Mouse (Mus musculus) layer of hippocampus, adult 11-12 months (tissue): ENCODE results near the gene Zbtb3.
"Not testable (repeated sequence)": the region's sequence is repeated elsewhere in the genome, so short reads cannot be mapped to it uniquely, and the experiment has no call there.

Source experiments
- DNase-seq: peaks from one replicate; pipeline ENCODE4 v3.0.0; 2022; ENCODE audit warnings: low spot score

The Zbtb3 gene

DNA sequence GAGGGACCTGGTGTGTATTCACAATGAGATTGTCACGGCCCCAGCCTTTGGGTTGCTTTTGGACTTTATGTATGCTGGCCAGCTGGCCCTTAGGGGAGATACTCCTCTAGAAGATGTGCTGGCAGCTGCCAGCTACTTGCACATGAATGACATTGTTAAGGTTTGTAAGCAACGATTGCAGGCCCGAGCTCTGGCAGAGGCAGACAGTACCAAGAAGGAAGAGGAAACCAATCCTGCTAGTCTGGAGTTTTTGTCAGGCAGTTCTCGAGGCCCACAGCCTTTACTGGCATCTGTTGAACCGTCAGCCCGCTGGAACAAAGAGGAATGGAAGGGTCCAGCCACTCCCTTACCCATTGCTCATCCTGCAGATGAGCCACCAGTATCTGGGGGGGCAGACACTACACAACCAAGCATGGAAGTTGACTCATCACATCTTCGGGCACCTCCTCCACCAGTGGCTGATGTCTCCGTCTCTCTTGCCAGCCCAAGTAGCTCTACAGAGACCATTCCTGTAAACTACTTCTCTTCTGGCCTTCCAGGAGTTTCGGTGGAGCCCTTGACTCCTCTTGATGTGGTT, 937 bp downstream of the Zbtb3 start:
- DNase-seq: no peak

GRCm38 (mm10) chr19:8803879-8804660, 1.7 kb downstream of the Zbtb3 start:
- no peak for DNase-seq

DNA sequence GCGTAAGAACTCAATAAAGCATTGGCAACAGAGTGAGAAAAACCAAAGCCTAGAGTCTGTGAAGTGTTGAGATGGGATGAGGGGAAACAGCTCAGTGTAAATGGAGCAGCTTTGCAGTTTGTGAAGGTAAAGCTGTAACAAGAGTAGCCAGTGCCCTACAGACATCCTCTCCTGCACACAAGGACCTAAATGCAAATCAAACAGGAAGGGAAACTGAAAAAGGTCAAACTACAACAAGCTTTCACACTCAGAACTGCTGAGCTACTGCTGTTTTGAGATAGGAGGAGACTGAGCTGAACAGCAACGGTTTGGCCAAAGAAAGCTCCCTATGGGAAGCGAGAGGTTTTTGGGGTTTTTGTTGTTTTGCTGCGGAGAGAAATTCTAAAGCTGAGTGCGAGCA, 4.5 kb downstream of the Zbtb3 start:
- DNase-seq: no peak

DNA sequence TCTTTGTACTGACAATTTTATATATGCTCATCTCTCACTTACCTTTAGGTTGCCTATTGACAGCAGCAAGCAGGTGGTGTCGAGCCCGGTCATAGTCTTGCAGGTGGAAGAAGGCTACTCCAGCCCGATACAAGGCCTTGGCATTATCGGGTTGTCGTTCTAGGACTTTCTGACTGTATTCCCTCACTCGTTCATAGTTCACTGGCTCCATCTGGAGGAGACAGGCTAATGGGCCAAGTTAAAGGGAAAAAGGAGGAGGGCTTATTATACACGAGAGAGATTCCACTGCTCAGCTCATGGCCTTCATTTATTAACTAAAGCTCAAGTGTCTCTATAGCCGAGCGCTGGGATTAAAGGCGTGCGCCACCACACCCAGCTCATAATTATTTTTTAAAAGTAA, 13.5 kb downstream of the Zbtb3 start:
- DNase-seq: no peak

GRCm38 (mm10) chr19:8817001-8817400, 14.6 kb downstream of the Zbtb3 start:
- no peak for DNase-seq

DNA sequence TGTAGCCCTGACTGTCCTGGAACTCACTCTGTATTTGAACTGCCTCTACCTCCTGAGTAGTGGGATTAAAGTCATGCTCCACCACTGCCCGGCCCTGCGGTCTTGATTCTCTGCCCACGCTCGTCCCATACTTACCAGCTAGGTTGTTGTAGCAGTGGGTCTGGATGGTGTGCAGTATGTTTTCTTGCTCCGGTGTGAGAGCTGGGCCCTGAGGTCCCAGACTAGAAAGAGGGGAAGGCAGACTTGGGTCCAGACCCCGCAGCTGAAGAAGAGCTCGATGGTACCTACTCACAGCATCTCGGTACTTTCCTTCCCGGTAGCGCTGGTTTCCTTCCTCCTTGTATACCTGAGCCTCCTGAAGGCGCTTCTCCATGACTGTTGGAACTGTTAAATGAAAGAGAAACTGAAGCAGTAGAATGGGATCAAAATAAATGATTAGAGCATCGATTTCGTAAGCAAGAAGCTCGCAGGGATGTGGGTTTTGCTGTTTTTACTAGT, 16.0 kb downstream of the Zbtb3 start:
- no peak for DNase-seq

DNA sequence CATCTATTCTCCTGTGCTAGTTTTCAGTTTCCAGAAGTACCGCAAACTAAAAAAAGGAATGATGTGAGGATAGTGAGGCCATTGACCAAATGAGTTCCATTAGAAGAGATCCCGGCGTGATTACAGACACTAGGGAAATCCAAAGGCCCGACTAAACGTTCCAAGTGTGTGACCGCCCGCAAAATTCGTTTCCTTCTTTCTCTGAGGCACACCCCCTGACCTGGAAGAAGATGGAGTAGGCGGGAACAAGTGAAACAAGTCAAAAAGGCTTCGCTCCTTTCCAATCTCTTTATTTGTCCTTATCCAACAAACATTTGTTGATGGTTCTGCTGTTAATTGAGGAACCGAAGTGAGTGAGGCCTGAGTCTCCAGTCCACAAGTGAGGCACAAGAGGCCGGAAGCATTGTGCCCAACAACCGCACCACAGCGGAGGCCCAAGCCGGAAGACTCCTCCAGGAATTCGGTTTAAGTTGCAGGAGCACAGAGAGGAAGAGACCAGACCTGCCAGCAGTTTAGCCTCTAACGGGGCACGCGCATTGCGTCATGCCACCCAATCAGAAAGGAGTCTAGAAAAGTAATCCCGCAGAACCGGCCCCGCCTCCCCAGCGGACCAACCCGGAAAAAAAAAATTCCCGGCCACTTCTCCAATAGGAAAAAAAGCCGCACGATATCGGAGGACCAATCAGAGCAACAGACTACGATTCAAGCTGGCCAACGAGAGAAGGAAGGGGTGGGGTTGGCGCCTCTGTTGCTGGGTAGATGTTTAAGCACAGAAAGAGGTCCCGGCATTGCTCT, 16.6 kb downstream of the Zbtb3 start, which contains the start of gene Ttc9c:
Ttc9c (minus strand) TSS at position 533 of the 795 bp plus-strand sequence.
- peak; percentile 98 for DNase-seq

- peak; percentile 98 for DNase-seq
Observed at GRCm38 (mm10) chr19:8819596-8820423, 17.5 kb downstream of the Zbtb3 start, which contains the start of gene Hnrnpul2. Hnrnpul2 (plus strand) TSS chr19:8820010.

- DNase-seq: peak; percentile 36
Observed at GRCm38 (mm10) chr19:8820424-8820956, 18.1 kb downstream of the Zbtb3 start.

GRCm38 (mm10) chr19:8821146-8821545, 18.8 kb downstream of the Zbtb3 start:
- DNase-seq: no peak

DNA sequence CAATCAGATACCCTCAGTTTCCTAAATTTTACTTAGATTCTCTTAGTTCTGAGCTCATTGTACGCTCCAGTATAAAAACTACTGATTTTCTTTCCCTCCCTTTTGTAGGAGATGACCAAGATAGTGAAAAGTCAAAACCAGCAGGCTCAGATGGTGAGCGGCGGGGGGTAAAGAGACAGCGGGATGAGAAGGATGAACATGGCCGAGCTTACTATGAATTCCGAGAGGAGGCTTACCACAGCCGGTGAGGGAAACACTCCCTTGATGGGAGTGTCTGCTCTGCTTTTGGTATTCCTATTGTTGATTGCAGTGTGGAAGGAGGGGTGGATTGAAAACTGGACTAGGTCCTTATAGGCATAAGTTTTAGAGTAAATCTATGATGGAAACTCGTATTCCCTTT, 20.3 kb downstream of the Zbtb3 start:
- no peak for DNase-seq

DNA sequence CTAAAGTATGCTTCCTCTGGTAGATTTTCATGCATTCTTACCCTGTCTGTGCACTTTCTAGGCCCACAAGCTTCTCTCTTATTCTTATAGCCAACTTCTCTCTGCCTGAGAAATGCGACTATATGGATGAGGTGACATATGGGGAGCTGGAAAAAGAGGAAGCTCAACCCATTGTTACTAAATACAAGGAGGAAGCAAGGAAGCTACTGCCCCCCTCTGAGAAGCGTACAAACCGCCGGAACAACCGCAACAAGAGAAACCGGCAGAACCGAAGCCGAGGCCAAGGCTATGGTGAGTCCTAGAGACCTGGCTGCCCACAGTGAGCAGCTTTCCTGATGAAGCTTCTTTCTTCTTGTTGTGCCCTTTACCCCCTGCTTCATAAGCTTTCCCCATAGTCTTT, 27.3 kb downstream of the Zbtb3 start, which contains the start of gene AC129217.1:
AC129217.1 (plus strand) TSS at position 114 of the 400 bp plus-strand sequence.
- no peak for DNase-seq

GRCm38 (mm10) chr19:8830664-8831063, 28.3 kb downstream of the Zbtb3 start:
- no peak for DNase-seq

DNA sequence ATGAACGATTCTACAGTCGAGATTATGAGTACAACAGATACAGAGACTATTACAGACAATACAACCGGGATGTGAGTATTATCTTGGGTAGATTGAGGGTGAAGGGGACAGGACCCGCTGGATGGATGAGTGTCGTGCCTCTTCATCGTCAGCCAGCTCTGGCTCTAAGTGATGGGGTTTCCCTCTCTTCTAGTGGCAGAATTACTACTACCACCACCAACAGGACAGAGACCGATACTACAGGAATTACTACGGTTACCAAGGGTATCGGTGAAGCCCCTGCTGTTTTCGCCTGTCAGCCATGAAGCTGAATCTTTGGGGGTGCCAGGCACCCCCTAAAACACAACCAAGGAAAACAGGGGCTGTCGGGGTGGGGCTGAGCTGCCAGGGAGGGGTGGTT, 28.9 kb downstream of the Zbtb3 start:
- DNase-seq: no peak

DNA sequence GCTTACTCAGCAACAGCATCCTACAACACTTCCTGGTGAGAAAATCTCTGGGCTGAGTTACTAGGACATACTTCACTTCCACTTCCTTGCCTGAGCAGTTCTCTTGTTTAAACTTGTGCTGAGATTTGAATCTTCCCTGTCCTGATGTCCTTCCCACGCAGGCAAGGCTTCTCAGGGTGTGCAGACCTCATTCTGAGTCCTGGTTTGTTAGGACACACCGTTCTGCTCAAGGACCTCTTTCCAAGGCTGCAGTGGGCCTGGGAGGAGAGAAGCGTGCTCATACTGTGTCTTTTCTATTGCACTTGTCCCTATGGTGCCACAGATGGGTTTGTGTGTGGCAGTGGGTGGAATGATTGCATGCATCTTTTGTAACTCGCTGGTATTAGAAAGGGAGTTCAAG, 30.6 kb downstream of the Zbtb3 start:
- DNase-seq: no peak

DNA sequence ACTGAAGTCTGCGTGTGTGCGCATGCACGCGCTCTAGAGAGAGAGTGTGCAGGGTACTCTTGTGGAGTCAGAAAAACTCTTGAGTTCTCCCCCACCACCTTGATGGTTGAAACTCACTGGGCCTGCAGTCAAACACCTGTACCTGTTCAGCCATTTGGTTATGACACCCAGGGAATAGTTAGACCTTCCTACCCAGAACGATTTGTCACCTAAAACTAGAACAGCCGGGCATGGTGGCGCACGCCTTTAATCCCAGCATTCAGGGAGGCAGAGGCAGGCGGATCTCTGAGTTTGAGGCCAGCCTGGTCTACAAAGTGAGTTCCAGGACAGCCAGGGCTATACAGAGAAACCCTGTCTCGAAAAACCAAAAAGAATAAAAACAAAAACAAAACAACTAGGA, 34.0 kb downstream of the Zbtb3 start:
- DNase-seq: not testable (repeated sequence)

- peak; percentile 91 for DNase-seq
Observed at GRCm38 (mm10) chr19:8837251-8837791, 35.0 kb downstream of the Zbtb3 start, which contains the start of gene Bscl2. Bscl2 (plus strand) TSS chr19:8837467.

DNA sequence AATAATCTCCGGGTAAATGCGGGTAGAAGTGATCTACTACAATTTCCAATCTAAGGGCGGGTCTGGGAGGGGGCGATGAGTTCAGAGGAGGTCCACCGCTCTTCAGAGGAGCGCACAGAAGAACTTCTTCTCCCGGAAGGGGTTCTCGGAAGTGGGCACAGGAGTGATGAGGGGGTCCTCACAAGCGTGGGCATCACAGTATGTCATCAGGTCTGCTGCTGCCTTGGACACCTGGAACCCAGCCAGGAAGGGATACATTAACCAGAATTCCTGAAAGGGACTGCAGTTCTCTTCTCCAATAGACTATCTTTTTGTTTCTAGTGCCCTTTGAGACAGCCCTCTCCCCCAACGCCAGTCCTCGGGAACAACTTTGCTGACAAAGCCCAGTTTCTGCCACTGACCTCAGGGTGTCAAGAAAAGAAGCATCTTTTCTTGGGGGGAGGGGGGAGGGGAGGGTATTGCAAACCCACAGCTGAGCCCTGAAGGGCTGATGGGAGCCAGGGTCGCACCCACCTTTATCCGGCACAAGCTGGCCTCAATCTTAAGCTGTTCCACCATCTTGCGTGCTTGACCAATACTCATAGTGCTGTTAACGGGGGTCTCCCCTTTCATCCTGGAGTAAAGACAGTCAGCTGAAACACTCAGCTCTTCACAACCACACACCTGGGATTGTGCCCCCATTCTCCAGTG, 35.8 kb downstream of the Zbtb3 start:
- no peak for DNase-seq

GRCm38 (mm10) chr19:8839103-8839907, 37.0 kb downstream of the Zbtb3 start, which contains the start of gene Gng3:
Gng3 (minus strand) TSS chr19:8839194.
- peak; percentile 78 for DNase-seq
